Mouse (Mus musculus) midbrain, embryonic 15.5 days (tissue): ENCODE results near the gene Nsf. TPM values are rescaled to one million over a fixed set of nuclear protein-coding genes. Genes with fewer than 3 reads are reported as not detected.
A peak's percentile ranks its signal among the peaks of the same experiment; 100 is the strongest.
"Not testable (repeated sequence)": the region's sequence is repeated elsewhere in the genome, so short reads cannot be mapped to it uniquely, and the experiment has no call there.

ENCODE experiments used
- ATAC-seq: fragments of 200-750 bp; cut with Nextera tagmentation; replicated peaks from 2 replicates; pipeline ENCODE4 v1.8.0; 2017; ENCODE audit warnings: moderate TSS enrichment
- H3K27ac ChIP-seq: fragments of 300-500 bp; sonication (generic); 2 replicates; pipeline ENCODE4 v1.5.1; 2015; ENCODE audit warnings: mild to moderate bottlenecking, inconsistent platforms
- H3K27me3 ChIP-seq: fragments of 300-500 bp; sonication (generic); replicated peaks from 2 replicates; pipeline ENCODE4 v1.6.1; 2015; ENCODE audit warnings: inconsistent platforms
- H3K36me3 ChIP-seq: fragments of 300-500 bp; sonication (generic); replicated peaks from 2 replicates; pipeline ENCODE4 v1.6.1; 2015; ENCODE audit warnings: inconsistent platforms
- H3K4me1 ChIP-seq: fragments of 300-500 bp; sonication (generic); 2 replicates; pipeline ENCODE4 v1.6.1; 2015; ENCODE audit warnings: inconsistent platforms
- H3K4me2 ChIP-seq: fragments of 300-500 bp; sonication (generic); 2 replicates; pipeline ENCODE4 v1.6.1; 2015; ENCODE audit warnings: inconsistent platforms, mild to moderate bottlenecking, moderate library complexity
- H3K4me3 ChIP-seq: fragments of 300-500 bp; sonication (generic); 2 replicates; pipeline ENCODE4 v1.5.1; 2015; ENCODE audit warnings: mild to moderate bottlenecking, inconsistent platforms
- H3K9ac ChIP-seq: fragments of 300-500 bp; sonication (generic); 2 replicates; pipeline ENCODE4 v1.6.1; 2015; ENCODE audit warnings: mild to moderate bottlenecking, inconsistent platforms
- H3K9me3 ChIP-seq: fragments of 300-500 bp; sonication (generic); 2 replicates; pipeline ENCODE4 v1.6.1; 2016; ENCODE audit warnings: inconsistent platforms
- WGBS: fragments of 180-500 bp; shearing (Covaris S2); methylation state at CpG from one replicate; pipeline ENCODE4 v1.1.7; 2015; ENCODE audit warnings: mixed read lengths; 5-methylcytosine and 5-hydroxymethylcytosine counted together
- polyA plus RNA-seq: library from polyadenylated mRNA; unstranded; fragments of >200 nt; fragmentation: Nextera tagmentation; extraction: Ambion mirVana; gene quantifications from 2 replicates; pipeline ENCODE4 v1.2.1, GENCODE M21; 2015

The Nsf gene
- polyA plus RNA-seq, 1 experiment from 2014 or later = 203 TPM

DNA sequence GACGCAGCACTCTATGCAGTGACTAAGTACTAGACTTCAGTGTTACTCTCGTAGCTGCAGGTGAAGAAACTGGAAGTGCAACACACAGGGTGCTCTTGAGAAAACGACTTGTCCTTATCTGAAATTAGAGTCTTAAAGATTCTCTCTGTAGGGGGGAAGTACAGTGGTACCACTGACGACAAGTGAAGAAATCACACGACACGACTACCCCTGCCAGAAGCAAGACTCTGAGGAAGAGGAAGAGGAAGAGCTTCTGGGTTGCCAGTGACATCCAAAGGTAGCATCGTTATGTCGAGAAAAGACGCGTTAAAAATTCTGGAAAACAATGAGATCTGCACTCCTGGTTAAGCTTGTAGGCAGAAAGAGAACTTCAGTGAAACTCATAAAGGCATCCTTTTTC lies 70.1 kb downstream of the Nsf start:
- H3K9ac ChIP-seq = no peak overlapping the region
- ATAC-seq = no peak
- H3K4me2 ChIP-seq = no peak overlapping the region
- no peaks in the 10 kb centered on the region for H3K9me3 ChIP-seq
- WGBS = 92% methylated on average over 10 of the region's 10 CpGs
- H3K36me3 ChIP-seq = peaks cover 17% of the 10 kb centered on the region; the same call in 1 of the 2 replicates
- peaks cover 25% of the 10 kb centered on the region for H3K4me1 ChIP-seq
- H3K27ac ChIP-seq = no peak overlapping the region
- no peak overlapping the region for H3K4me3 ChIP-seq
- no peaks in the 10 kb centered on the region for H3K27me3 ChIP-seq

DNA sequence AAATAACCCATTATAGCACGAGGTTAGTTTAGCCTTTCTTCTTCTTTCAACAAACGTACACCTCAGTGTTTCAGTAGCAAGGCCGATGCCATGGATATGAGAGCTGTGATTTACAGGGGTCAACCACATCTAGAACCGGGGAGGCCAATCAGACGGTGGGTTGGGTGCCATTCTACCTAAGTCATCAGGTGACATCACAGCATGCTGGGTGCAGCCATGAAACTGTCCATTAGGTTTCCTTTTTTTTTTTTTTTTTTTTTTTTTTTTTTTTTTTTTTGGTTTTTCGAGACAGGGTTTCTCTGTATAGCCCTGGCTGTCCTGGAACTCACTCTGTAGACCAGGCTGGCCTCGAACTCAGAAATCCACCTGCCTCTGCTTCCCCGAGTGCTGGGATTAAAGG lies 74.4 kb downstream of the Nsf start:
- not testable (repeated sequence) for H3K4me3 ChIP-seq, H3K4me2 ChIP-seq, H3K27me3 ChIP-seq, ATAC-seq, H3K4me1 ChIP-seq, H3K9me3 ChIP-seq, H3K27ac ChIP-seq, H3K9ac ChIP-seq
- WGBS = 94% methylated on average over 7 of the region's 8 CpGs
- peaks cover 24% of the 10 kb centered on the region for H3K36me3 ChIP-seq

DNA sequence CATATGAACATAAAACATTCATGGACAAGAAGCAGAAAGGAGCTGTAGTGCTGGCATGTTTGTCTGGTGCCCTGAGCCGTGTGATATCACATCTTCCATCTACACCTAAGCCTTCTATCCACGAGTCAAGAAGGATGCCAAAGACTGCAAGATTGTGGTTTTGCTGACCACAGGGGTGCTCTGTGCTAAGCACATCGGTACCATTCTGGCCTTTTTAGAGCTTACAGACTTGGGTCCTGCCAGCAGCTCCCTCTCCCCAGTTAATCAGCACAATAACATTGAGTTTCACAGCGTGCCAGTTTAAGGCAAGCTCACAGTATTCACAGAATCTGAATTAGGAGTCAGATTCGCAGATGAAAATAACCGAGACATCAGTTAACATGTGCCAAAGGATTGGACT lies 75.4 kb downstream of the Nsf start:
- H3K9me3 ChIP-seq = no peaks in the 10 kb centered on the region
- no peak for ATAC-seq

DNA sequence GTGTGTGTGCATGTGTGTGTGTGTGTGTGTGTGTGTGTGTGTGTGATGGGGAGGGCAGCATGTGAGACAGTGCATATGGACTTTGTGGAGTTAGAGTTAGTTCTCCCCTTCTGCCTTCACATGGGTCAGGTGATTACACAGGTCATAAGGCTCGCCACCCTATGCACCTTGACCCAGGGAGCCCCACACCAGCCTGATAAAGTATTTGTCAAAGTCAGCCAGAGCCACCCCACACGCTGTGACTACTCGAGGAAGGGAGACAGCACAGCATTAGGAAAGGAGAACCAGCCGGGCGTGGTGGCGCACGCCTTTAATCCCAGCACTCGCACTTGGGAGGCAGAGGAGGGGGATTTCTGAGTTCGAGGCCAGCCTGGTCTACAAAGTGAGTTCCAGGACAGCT lies 83.5 kb downstream of the Nsf start:
- peaks cover 8% of the 10 kb centered on the region; the same call in 1 of the 2 replicates for H3K36me3 ChIP-seq
- no peaks in the 10 kb centered on the region for H3K27me3 ChIP-seq
- H3K9me3 ChIP-seq = no peaks in the 10 kb centered on the region
- 76% methylated on average over 9 of the region's 9 CpGs for WGBS
- H3K4me3 ChIP-seq = no peak overlapping the region
- H3K4me2 ChIP-seq = no peak overlapping the region
- no peak for ATAC-seq
- no peak overlapping the region for H3K9ac ChIP-seq
- 0 out of 2 replicates have a peak, but pooled peaks cover 4% of the 10 kb centered on the region for H3K4me1 ChIP-seq
- H3K27ac ChIP-seq = no peak overlapping the region

More for the DNA sequence above, 75.4 kb downstream of the Nsf start:
- Histone ChIP-seq H3K9ac (no peak overlapping the region), H3K4me3 (no peak overlapping the region), H3K4me1 (no peaks in the 10 kb centered on the region), H3K27me3 (no peaks in the 10 kb centered on the region), H3K4me2 (no peak overlapping the region), H3K27ac (no peak overlapping the region), H3K36me3 (peaks cover 25% of the 10 kb centered on the region)
- 79% methylated on average over 6 of the region's 6 CpGs for WGBS

DNA sequence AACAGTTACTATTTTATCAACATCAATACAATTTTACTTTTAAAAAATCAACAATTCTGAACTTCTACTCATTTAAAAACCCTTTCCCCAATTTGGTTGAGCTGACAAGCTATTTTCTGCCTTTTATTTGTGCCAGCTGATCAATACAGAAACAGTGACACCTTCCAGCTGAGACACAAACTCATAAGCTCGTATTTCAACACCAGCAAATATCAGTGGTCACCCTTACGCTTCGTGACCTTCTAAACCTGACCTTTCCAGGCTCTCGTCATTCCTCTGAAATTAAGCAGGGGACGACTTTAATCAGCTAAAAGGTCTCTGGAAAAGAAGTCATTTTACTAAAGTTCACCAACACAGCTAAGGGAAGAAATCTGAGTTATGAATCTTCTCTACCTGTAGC lies 86.2 kb downstream of the Nsf start:
- no peak for ATAC-seq
- WGBS = 64% methylated on average over 5 of the region's 5 CpGs
- H3K4me1 ChIP-seq = 0 out of 2 replicates have a peak, but pooled peaks cover 4% of the 10 kb centered on the region

DNA sequence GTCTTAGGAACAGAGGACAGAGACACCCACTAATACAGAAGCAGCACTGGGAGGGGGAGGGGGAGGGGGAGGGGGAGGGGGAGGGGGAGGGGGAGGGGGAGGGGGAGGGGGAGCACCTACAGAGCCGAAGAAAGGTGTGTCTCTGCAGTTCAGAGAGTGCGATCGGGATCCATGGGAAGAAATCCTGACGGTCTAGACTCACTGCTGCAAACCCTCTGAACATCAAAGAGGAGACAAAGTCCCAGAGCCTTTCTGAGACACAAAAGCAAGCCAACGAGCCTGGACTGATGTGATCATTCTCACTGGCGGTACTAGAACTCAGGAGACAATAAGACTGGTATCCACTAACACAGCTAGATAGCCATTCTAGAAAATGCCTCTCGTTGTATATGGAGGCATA lies 88.5 kb downstream of the Nsf start:
- WGBS = 54% methylated on average over 7 of the region's 7 CpGs
- Histone ChIP-seq H3K4me3 (no peak overlapping the region), H3K4me2 (no peak overlapping the region), H3K36me3 (peaks cover 11% of the 10 kb centered on the region), H3K27me3 (no peaks in the 10 kb centered on the region), H3K4me1 (0 out of 2 replicates have a peak, but pooled peaks cover 4% of the 10 kb centered on the region), H3K9me3 (no peaks in the 10 kb centered on the region), H3K27ac (no peak overlapping the region), H3K9ac (no peak overlapping the region)
- ATAC-seq = no peak

More for the DNA sequence above, 86.2 kb downstream of the Nsf start:
- Histone ChIP-seq H3K9ac (no peak overlapping the region), H3K36me3 (0 out of 2 replicates have a peak, but pooled peaks cover 2% of the 10 kb centered on the region), H3K27me3 (no peaks in the 10 kb centered on the region), H3K27ac (no peak overlapping the region), H3K4me3 (no peak overlapping the region), H3K4me2 (no peak overlapping the region), H3K9me3 (no peaks in the 10 kb centered on the region)

DNA sequence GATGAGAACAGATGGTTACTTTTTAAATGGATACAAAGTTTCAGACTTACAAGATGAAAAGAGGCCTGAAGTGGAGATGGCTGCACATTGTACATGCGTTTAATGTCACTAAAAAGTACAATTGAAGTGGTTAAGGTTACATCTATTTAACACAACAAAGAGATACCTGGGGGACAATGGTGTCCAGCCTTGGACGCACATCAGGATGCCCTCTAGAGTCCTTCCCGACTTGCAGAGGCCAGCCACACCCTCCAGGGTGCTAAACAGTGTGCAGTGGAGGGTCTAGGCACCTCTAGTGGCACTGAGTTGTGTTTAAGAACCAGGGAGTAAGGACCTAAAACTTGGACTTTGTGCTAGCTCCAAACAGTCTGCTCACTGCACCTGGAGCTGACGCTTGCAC lies 89.4 kb downstream of the Nsf start:
- Histone ChIP-seq H3K4me2 (no peak overlapping the region), H3K9me3 (no peaks in the 10 kb centered on the region), H3K9ac (no peak overlapping the region), H3K4me1 (0 out of 2 replicates have a peak, but pooled peaks cover 2% of the 10 kb centered on the region), H3K36me3 (peaks cover 11% of the 10 kb centered on the region), H3K4me3 (no peak overlapping the region), H3K27ac (no peak overlapping the region), H3K27me3 (no peaks in the 10 kb centered on the region)
- no peak for ATAC-seq
- 82% methylated on average over 4 of the region's 4 CpGs for WGBS

DNA sequence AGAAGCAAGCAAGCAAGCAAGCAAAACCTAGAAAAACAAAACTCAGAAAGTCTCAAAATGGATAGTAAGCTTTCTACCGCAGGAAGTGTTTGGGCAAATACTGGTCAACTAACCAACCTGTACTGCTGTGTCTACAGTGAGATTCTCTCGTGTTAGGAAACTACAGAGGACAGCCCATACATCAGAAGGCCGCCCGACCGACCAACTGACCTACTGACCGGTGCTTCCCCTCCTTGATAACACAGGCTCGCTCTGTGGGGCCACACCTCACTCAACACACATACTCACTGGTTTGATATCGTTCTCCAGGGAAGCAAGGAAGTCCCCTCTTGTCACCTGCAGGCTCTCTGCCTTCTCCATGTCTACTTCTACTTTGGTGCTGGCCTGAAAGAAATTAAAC lies 90.9 kb downstream of the Nsf start:
- Histone ChIP-seq H3K27ac (no peak overlapping the region), H3K27me3 (no peaks in the 10 kb centered on the region), H3K4me3 (no peak overlapping the region), H3K9me3 (no peaks in the 10 kb centered on the region), H3K4me1 (no peaks in the 10 kb centered on the region), H3K9ac (no peak overlapping the region), H3K36me3 (peaks cover 18% of the 10 kb centered on the region), H3K4me2 (no peak overlapping the region)
- ATAC-seq = no peak
- 91% methylated on average over 8 of the region's 8 CpGs for WGBS

DNA sequence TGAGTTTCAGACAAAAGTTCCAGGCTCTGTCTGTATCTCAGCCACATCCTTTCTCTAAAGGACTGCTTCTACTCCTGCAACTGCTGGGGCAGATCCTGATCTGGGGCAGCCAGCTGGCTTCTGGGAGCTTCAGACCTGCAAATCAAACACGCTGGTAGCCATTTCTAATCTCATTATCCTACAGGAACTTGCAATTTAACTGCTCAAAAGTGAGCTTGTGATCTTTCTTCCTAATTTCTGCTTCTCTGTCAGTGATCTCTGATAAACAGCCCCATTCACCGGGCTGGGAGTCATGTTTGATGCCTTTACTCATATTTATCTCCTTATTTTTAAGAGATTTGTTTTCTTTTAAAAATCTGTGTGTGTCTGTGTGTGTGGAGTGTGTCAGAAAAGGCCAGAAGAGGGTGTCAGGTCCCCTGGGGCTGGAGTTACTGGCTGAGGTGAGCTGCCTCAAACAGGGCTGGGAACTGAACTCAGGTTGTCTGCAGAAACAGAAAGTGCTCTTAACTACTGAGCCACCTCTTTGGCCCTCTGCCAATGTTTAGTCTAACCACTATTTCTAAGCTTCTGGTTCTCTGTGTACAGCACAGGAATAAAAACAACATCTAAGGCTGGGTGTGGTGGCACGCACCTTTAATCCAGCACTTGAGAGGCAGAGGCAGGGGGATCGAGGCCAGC lies 93.8 kb downstream of the Nsf start:
- Histone ChIP-seq H3K9me3 (no peaks in the 10 kb centered on the region), H3K9ac (no peak overlapping the region), H3K4me2 (no peak overlapping the region), H3K4me3 (no peak overlapping the region), H3K27ac (no peak overlapping the region), H3K36me3 (peaks cover 20% of the 10 kb centered on the region), H3K4me1 (no peaks in the 10 kb centered on the region), H3K27me3 (no peaks in the 10 kb centered on the region)
- WGBS = 50% methylated on average over 4 of the region's 4 CpGs
- ATAC-seq = no peak

DNA sequence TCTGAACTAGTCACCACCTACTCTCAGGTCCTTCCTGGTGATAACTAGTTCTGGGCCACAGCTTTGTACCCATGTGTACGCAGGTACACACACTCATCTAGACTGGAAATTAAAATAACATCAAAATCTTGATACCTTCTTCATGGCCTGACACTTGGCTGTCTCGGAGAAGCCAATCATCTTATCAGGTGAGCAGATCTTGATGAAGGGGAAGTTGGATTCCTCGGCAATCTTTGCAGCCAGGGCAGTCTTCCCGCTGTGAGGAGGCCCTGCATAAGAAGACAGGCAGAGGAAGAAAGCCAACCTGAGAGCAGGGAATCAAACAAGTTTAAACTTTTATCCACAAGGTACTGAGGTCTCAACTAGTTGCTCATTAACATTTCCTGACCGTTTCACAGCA lies 95.1 kb downstream of the Nsf start:
- H3K4me3 ChIP-seq = no peak overlapping the region
- no peak overlapping the region for H3K4me2 ChIP-seq
- no peak overlapping the region for H3K9ac ChIP-seq
- no peaks in the 10 kb centered on the region for H3K9me3 ChIP-seq
- H3K4me1 ChIP-seq = peaks cover 10% of the 10 kb centered on the region
- H3K36me3 ChIP-seq = peaks cover 20% of the 10 kb centered on the region
- 58% methylated on average over 5 of the region's 5 CpGs for WGBS
- H3K27ac ChIP-seq = no peak overlapping the region
- ATAC-seq = no peak
- H3K27me3 ChIP-seq = no peaks in the 10 kb centered on the region

DNA sequence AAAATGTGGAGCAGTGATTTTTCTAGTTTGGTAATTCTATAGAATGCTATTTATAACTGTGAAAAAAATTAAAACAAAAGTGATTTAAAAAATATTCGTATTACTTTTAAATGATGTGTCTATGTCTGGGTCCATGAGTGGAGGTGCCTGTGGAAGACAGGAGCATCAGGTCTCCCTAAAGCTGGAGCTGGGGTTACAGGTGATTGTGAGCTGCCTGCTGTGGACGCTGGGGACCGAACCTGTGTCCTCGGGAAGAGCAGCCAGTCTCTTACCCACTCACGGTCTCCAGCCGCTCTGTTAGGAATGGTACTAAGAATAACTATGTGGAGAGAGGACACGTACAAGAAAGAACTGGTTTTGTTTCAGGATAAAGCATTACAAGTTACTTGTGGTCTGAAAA lies 97.2 kb downstream of the Nsf start:
- 93% methylated on average over 7 of the region's 7 CpGs for WGBS
- H3K4me2 ChIP-seq = no peak overlapping the region
- H3K4me3 ChIP-seq = no peak overlapping the region
- peaks cover 13% of the 10 kb centered on the region; the same call in 1 of the 2 replicates for H3K36me3 ChIP-seq
- no peak for ATAC-seq
- H3K27me3 ChIP-seq = no peaks in the 10 kb centered on the region
- H3K9me3 ChIP-seq = no peaks in the 10 kb centered on the region
- H3K27ac ChIP-seq = no peak overlapping the region
- peaks cover 28% of the 10 kb centered on the region for H3K4me1 ChIP-seq
- H3K9ac ChIP-seq = no peak overlapping the region

DNA sequence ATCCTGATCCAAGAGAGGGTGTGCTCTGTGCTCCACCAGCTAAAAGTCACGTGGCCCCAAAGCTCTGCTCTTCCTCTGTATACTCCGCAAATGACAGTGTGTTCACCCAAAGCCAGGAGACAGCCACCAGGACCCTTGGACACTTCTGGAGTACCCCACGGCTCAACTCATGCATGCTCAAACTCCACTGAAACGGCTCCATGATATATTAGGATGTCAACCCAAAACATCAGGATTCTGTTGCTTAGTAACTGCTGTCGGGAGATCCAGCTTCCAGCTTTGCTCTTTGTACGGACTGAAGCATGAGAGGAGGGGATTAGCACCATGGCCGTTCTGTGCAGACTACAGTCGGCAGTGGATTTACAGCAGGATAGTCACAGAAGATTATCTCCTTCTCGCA lies 99.6 kb downstream of the Nsf start:
- Histone ChIP-seq H3K4me3 (no peak overlapping the region), H3K9ac (no peak overlapping the region), H3K4me2 (peak overlapping the region; percentile 11; the same call in 1 of the 2 replicates), H3K36me3 (0 out of 2 replicates have a peak, but pooled peaks cover 10% of the 10 kb centered on the region), H3K27ac (peak overlapping the region; percentile 73), H3K27me3 (no peaks in the 10 kb centered on the region), H3K9me3 (no peaks in the 10 kb centered on the region), H3K4me1 (peaks cover 28% of the 10 kb centered on the region)
- peak; percentile 78; the same call in 1 of the 2 replicates for ATAC-seq
- 9% methylated on average over 9 of the region's 9 CpGs for WGBS
